Mouse (Mus musculus) E14TG2a.4 (cell line): Measurements from ENCODE around the gene Rps29.

ENCODE experiments used
- CTCF ChIP-seq: conservative IDR thresholded peaks from 2 replicates; pipeline ENCODE4 v1.5.1; 2014; ENCODE audit warnings: low read length
- NANOG ChIP-seq: IDR thresholded peaks from 2 replicates; pipeline ENCODE4 v1.6.1; 2014; ENCODE audit warnings: borderline replicate concordance, low read length, mixed read lengths
- POU5F1 ChIP-seq: IDR thresholded peaks from 2 replicates; pipeline ENCODE4 v1.6.1; 2014; ENCODE audit warnings: low read length, borderline replicate concordance

DNA sequence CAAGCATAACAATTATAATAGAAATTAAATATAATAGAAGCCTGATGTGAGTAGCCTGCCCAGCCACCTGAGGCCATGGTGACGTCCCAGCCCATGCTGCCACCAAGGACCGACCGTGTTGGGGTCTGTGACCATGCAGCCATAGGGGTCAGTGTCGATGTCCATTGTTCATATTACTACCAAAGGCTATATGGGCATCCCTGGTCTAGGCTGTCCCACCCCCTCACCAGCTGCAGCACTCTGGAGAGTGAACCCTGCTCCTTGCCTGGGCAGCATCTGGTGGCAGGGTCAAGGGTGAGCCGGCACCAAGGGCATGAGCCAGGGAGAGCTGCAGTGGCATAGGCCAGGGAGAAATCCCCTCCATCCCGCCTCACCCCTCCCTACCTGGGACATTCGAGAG is 19.1 kb downstream of the Rps29 start:
- no peak for TF ChIP-seq CTCF
- TF ChIP-seq POU5F1, result no peak
- TF ChIP-seq NANOG, result no peak
